Mouse (Mus musculus): ENCODE data around the gene Olfm1. TPM values are rescaled to one million over a fixed set of nuclear protein-coding genes. Genes with fewer than 3 reads are reported as not detected.

Olfm1 gene
- polyA plus RNA-seq, 1 experiment from 2014 or later: 267 TPM

DNA sequence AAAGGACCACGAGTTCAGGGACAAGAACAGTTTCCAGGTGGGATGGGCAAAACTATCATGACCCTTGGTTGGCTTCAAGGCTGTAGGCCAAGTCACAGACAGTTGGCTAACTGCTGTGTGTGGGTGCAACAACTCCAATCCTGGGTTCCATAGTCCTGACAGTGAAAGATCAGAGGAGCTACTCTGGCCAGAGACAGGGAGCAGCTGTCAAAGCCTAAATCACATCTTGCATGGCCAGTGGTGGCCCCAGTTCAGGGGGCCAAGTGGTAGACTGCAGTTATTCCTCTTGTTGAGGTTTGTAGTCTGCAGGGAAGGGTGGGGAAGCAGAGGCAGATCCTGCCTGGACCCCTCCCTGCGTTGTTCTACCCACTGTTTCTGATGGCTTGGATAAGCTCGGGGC, 48.1 kb downstream of the Olfm1 start:
- Histone ChIP-seq H3K9ac (no peak overlapping the region), H3K4me3 (no peak overlapping the region)

GRCm38 (mm10) chr2:28241520-28242221, 48.9 kb downstream of the Olfm1 start:
- no peak for ATAC-seq (ENCODE audit: low FRiP score)
- no peak overlapping the region for H3K4me3 ChIP-seq
- H3K9ac ChIP-seq: no peak overlapping the region
- peaks cover 14% of the 10 kb centered on the region; the same call in 1 of the 2 replicates for H3K4me1 ChIP-seq (replicated peaks)
- H3K4me2 ChIP-seq: no peak overlapping the region
- no peaks in the 10 kb centered on the region for H3K9me3 ChIP-seq
- no peak overlapping the region for H3K27ac ChIP-seq
- WGBS: 65% methylated on average over 17 of the region's 17 CpGs
- no peaks in the 10 kb centered on the region for H3K36me3 ChIP-seq
- H3K27me3 ChIP-seq: 0 out of 2 replicates have a peak, but pooled peaks cover 3% of the 10 kb centered on the region

More for the DNA sequence above, 48.1 kb downstream of the Olfm1 start:
- Histone ChIP-seq H3K27ac (no peak overlapping the region), H3K36me3 (no peaks in the 10 kb centered on the region), H3K9me3 (no peaks in the 10 kb centered on the region), H3K4me1 (replicated peaks) (peaks cover 14% of the 10 kb centered on the region; the same call in 1 of the 2 replicates), H3K27me3 (0 out of 2 replicates have a peak, but pooled peaks cover 3% of the 10 kb centered on the region), H3K4me2 (no peak overlapping the region)
- no peak for ATAC-seq (ENCODE audit: low FRiP score)
- 80% methylated on average over 3 of the region's 3 CpGs for WGBS

GRCm38 (mm10) chr2:28242222-28242543, 49.4 kb downstream of the Olfm1 start:
- ATAC-seq (ENCODE audit: low FRiP score): no peak
- Histone ChIP-seq H3K9ac (no peak overlapping the region), H3K9me3 (no peaks in the 10 kb centered on the region), H3K27ac (no peak overlapping the region), H3K4me3 (no peak overlapping the region), H3K4me1 (replicated peaks) (peaks cover 15% of the 10 kb centered on the region; the same call in 1 of the 2 replicates), H3K27me3 (0 out of 2 replicates have a peak, but pooled peaks cover 3% of the 10 kb centered on the region), H3K4me2 (no peak overlapping the region), H3K36me3 (no peaks in the 10 kb centered on the region)
- 70% methylated on average over 5 of the region's 5 CpGs for WGBS

GRCm38 (mm10) chr2:28244667-28245395, 52.0 kb downstream of the Olfm1 start:
- no peak overlapping the region for H3K4me2 ChIP-seq
- no peaks in the 10 kb centered on the region for H3K9me3 ChIP-seq
- no peak overlapping the region for H3K4me3 ChIP-seq
- no peak overlapping the region for H3K27ac ChIP-seq
- peaks cover 16% of the 10 kb centered on the region; the same call in 1 of the 2 replicates for H3K4me1 ChIP-seq (replicated peaks)
- H3K27me3 ChIP-seq: 0 out of 2 replicates have a peak, but pooled peaks cover 11% of the 10 kb centered on the region
- WGBS: 75% methylated on average over 8 of the region's 8 CpGs
- H3K9ac ChIP-seq: no peak overlapping the region
- ATAC-seq (ENCODE audit: low FRiP score): no peak
- H3K36me3 ChIP-seq: no peaks in the 10 kb centered on the region

DNA sequence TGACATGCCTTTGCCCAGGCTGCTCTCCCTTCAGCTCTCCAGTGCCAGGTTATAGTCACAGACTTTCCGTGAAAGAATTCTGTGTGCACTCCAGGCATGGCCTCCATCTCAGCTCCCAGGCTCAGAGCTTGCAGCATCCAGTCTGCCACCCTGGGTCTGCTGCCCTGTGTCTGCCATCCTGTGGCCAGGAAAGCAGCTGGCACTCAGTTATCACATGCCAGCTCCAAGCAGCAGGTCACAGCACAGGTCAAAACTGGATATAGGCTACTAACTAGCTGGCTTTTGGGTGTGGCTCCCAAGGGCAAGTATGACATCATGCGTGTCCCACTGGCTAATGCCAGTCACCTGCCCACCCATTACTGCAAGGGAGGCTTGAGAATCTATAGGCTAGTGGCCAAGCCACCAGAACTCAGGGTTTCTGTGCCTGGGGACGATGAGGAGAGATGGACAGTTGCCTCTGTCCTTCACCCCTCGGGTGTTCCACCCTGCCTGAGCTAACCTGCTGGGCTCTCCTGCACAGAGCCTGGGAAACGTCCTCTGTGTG, 53.4 kb downstream of the Olfm1 start:
- H3K4me2 ChIP-seq: no peak overlapping the region
- WGBS: 79% methylated on average over 5 of the region's 5 CpGs
- H3K9me3 ChIP-seq: no peaks in the 10 kb centered on the region
- peaks cover 19% of the 10 kb centered on the region; the same call in 1 of the 2 replicates for H3K4me1 ChIP-seq (replicated peaks)
- H3K9ac ChIP-seq: no peak overlapping the region
- no peak for ATAC-seq (ENCODE audit: low FRiP score)
- no peak overlapping the region for H3K27ac ChIP-seq
- H3K4me3 ChIP-seq: no peak overlapping the region
- H3K27me3 ChIP-seq: 0 out of 2 replicates have a peak, but pooled peaks cover 11% of the 10 kb centered on the region
- no peaks in the 10 kb centered on the region for H3K36me3 ChIP-seq

DNA sequence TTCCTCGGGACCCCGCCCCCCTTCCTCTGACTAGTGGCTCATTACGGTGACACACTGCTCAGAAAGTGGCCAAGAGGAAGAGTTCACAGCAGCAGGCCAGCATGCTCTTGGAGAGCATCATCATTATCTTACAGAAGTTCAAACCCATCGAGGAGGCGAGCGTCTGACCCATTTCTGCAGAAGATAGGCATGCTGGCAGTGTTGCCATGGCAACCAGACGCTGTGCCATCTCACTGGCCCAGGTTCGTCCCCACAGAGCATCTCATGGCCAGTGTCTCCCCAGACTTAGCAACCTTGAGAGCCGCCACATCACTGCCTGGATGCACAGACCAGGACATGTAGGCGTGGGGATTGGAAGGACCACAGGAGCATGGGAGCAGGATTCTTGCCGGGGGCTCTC, 54.3 kb downstream of the Olfm1 start:
- H3K9me3 ChIP-seq: no peaks in the 10 kb centered on the region
- H3K36me3 ChIP-seq: no peaks in the 10 kb centered on the region
- H3K27me3 ChIP-seq: 0 out of 2 replicates have a peak, but pooled peaks cover 11% of the 10 kb centered on the region
- WGBS: 68% methylated on average over 11 of the region's 11 CpGs
- no peak overlapping the region for H3K4me2 ChIP-seq
- peaks cover 18% of the 10 kb centered on the region for H3K4me1 ChIP-seq (replicated peaks)
- no peak overlapping the region for H3K4me3 ChIP-seq
- no peak overlapping the region for H3K27ac ChIP-seq
- ATAC-seq (ENCODE audit: low FRiP score): no peak
- H3K9ac ChIP-seq: no peak overlapping the region

DNA sequence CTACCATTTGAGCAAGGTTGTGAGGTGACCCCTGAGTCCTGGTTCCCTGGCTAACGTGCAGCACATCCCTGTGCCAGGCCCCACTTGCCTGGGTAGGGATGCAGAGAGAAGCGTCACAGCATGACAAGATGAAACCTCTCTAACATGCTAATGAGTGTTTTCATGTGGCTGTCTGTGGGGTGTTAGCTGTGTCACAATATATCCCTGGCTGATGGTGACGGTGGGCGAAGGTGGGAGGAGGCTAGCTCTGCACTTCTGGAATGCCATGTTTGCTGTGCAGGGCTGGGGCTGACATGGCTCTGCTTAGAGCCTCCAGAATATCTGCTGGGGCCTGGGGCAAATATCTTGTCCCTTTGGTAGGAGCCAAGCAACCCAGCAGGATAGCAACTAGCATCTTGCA, 59.8 kb downstream of the Olfm1 start:
- no peaks in the 10 kb centered on the region for H3K9me3 ChIP-seq
- H3K4me1 ChIP-seq (replicated peaks): peaks cover 22% of the 10 kb centered on the region
- 0 out of 2 replicates have a peak, but pooled peaks cover 10% of the 10 kb centered on the region for H3K27me3 ChIP-seq
- no peak overlapping the region for H3K4me3 ChIP-seq
- 60% methylated on average over 4 of the region's 4 CpGs for WGBS
- 0 out of 2 replicates have a peak overlapping the region, but pooled peaks have one; percentile 1 for H3K9ac ChIP-seq
- H3K27ac ChIP-seq: no peak overlapping the region
- H3K4me2 ChIP-seq: no peak overlapping the region
- H3K36me3 ChIP-seq: no peaks in the 10 kb centered on the region
- ATAC-seq (ENCODE audit: low FRiP score): no peak

DNA sequence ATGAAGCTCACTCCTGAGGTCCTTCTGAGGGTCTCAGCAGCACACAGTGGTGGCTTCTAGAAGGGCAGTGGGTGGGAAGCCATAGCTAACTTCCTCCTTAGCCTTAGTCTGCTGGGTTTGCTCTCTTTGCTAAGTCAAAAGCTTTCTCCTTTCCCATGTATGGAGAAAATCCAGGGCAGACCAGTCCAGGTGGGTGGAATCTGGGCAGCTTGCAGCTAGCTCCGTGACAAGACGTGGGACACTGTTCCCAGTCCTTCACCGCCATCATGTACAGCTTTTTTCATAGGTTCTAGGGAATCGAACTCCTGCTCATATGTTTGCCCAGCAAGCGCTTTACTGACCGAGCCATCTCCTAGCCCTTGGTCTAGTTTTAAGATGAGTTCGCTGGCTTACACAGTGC, 63.2 kb downstream of the Olfm1 start:
- H3K4me3 ChIP-seq: no peak overlapping the region
- 96% methylated on average over 7 of the region's 7 CpGs for WGBS

GRCm38 (mm10) chr2:28261438-28261837, 68.6 kb downstream of the Olfm1 start:
- Histone ChIP-seq H3K4me1 (replicated peaks) (peaks cover 14% of the 10 kb centered on the region), H3K9ac (no peak overlapping the region), H3K27me3 (no peaks in the 10 kb centered on the region), H3K27ac (no peak overlapping the region), H3K4me2 (no peak overlapping the region), H3K4me3 (no peak overlapping the region), H3K9me3 (no peaks in the 10 kb centered on the region), H3K36me3 (no peaks in the 10 kb centered on the region)
- 63% methylated on average over 3 of the region's 3 CpGs for WGBS
- ATAC-seq (ENCODE audit: low FRiP score): no peak

More for the DNA sequence above, 63.2 kb downstream of the Olfm1 start:
- no peak overlapping the region for H3K27ac ChIP-seq
- ATAC-seq (ENCODE audit: low FRiP score): no peak
- no peak overlapping the region for H3K4me2 ChIP-seq
- no peak overlapping the region for H3K9ac ChIP-seq
- no peaks in the 10 kb centered on the region for H3K9me3 ChIP-seq
- no peaks in the 10 kb centered on the region for H3K27me3 ChIP-seq
- no peaks in the 10 kb centered on the region for H3K36me3 ChIP-seq
- peaks cover 25% of the 10 kb centered on the region for H3K4me1 ChIP-seq (replicated peaks)

DNA sequence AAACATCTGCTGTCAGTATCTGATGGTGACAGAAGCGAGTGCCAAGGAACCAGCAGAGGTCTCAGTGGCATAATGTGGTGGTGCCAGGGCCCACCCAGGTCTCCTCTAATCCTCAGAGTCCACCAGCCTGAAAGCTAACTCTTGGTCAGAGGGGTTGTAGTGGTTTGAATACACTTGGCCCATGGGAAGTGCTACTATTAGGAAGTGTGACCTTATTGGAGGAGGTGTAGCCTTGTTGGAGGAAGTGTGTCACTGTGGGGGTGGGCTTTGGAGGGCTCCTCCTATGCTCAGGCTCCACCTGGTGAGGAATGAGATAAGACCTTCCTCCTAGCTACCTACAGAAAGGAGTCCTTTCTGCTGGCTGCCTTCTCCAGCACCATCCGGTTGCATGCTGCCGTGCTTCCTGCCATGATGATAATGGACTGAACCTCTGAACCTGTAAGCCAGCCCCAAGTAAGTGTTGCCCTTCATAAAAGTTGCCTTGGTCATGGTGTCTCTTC, 75.0 kb downstream of the Olfm1 start:
- Histone ChIP-seq H3K4me1 (replicated peaks) (peaks cover 18% of the 10 kb centered on the region), H3K27me3 (no peaks in the 10 kb centered on the region), H3K9ac (no peak overlapping the region), H3K9me3 (no peaks in the 10 kb centered on the region), H3K4me3 (no peak overlapping the region), H3K4me2 (no peak overlapping the region), H3K27ac (no peak overlapping the region), H3K36me3 (no peaks in the 10 kb centered on the region)
- WGBS: 90% methylated on average over 3 of the region's 3 CpGs
- ATAC-seq (ENCODE audit: low FRiP score): no peak

DNA sequence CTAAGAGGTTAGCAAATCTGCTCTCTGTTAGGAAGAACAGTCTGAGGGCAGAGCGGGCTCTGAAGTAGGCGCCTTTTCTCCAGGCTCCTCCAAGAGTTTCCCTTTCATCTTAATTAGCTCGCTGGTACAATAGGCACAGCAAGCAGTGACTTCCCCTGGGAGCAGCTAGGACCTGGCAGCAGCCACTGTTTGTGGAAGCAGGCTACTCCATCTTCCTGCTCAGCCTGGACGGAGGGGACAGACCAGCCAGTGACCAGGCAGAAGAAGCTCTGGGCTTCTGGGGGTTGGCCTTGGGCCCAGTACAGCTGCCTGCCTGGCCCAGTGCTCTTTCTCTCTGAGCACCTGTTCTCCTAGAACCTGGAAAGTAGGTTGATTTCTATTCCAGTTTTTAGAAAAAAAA, 77.8 kb downstream of the Olfm1 start:
- peak overlapping the region; percentile 64; the same call in 1 of the 2 replicates for H3K27ac ChIP-seq
- no peaks in the 10 kb centered on the region for H3K27me3 ChIP-seq
- no peak overlapping the region for H3K9ac ChIP-seq
- no peak overlapping the region for H3K4me3 ChIP-seq
- no peaks in the 10 kb centered on the region for H3K9me3 ChIP-seq
- H3K4me1 ChIP-seq (replicated peaks): peaks cover 25% of the 10 kb centered on the region
- H3K36me3 ChIP-seq: no peaks in the 10 kb centered on the region
- ATAC-seq (ENCODE audit: low FRiP score): no peak
- H3K4me2 ChIP-seq: no peak overlapping the region
- 7% methylated on average over 4 of the region's 4 CpGs for WGBS

DNA sequence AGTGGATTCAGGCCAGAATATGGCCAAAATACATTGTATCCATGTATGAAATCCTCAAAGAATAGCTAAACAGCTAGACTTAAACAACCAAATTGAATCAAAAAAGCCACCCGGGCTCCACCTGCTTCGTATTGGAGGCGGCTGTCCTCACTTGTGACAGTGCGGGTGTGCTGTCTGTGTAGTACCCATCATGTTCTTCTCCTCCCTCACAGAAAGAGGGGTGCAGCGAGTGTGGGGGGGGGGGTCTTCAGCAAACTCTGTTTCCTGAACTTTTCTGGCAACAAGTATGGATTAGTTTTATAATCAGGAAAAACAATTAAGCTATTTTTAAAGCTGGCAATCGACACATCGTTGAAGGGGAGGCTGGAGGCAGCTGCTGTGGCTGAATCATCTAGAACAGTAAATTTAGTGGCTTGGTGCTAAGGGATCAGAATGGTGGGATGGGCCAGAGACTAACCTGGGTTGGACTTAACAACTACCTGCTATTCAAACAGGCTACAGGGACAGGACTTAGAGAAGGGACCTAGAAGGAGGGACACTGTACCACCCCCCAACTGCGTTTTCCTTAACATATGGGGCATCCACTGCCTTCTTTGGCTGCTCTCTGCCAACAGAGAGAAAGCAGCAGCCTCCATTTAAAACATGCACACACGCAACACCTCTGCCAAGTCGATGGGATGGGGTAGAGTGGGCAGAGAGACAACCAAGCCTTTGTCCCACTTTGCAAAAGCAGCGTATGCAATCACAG, 79.6 kb downstream of the Olfm1 start:
- Histone ChIP-seq H3K4me1 (replicated peaks) (peaks cover 25% of the 10 kb centered on the region), H3K36me3 (no peaks in the 10 kb centered on the region), H3K27ac (no peak overlapping the region), H3K4me2 (no peak overlapping the region), H3K9me3 (no peaks in the 10 kb centered on the region), H3K4me3 (no peak overlapping the region), H3K27me3 (no peaks in the 10 kb centered on the region), H3K9ac (no peak overlapping the region)
- ATAC-seq (ENCODE audit: low FRiP score): no peak
- WGBS: 79% methylated on average over 11 of the region's 11 CpGs

Data from hindbrain, embryonic 13.5 days (tissue).